Mouse (Mus musculus) gastrocnemius, adult 2 months (tissue): ENCODE results near the gene Shf. TPM values are rescaled to one million over a fixed set of nuclear protein-coding genes. Genes with fewer than 3 reads are reported as not detected.
A peak's percentile ranks its signal among the peaks of the same experiment; 100 is the strongest.
"Not testable (repeated sequence)": the region's sequence is repeated elsewhere in the genome, so short reads cannot be mapped to it uniquely, and the experiment has no call there.

Experiments used
- DNase-seq: peaks from one replicate; pipeline ENCODE4 v3.0.0; 2022
- H3K27ac ChIP-seq: fragments of 200-600 bp; 2 replicates; pipeline ENCODE4 v1.8.1; 2022; ENCODE audit warnings: mild to moderate bottlenecking
- H3K4me3 ChIP-seq: fragments of 200-600 bp; 2 replicates; pipeline ENCODE4 v1.8.1; 2022; ENCODE audit warnings: mild to moderate bottlenecking, moderate library complexity
- CTCF ChIP-seq: fragments of 200-600 bp; IDR thresholded peaks from 2 replicates; pipeline ENCODE4 v1.8.1; 2022; ENCODE audit warnings: antibody characterized with exemption, mild to moderate bottlenecking, moderate library complexity
- intact Hi-C: fragments of 180-260 bp; cut with DNase I; formaldehyde crosslinking; loops from one replicate; pipeline ENCODE4 v1.15.1; 2025
- total RNA-seq, 2 experiments: library from RNA; stranded (reverse); gene quantifications; 2 replicates each; pipeline ENCODE4 v1.2.3; 2021

Shf gene
- total RNA-seq, 2 experiments from 2014 or later = 2.1 to 2.9 TPM

- no peak for TF ChIP-seq CTCF
- DNase-seq = no peak
- no peak overlapping the region for H3K4me3 ChIP-seq
- intact Hi-C loops = no loop called here
- H3K27ac ChIP-seq = no peak overlapping the region
Observed at GRCm38 (mm10) chr2:122353765-122354164, 15.2 kb downstream of the Shf start.

GRCm38 (mm10) chr2:122352992-122353391 lies 16.0 kb downstream of the Shf start:
- TF ChIP-seq CTCF = no peak
- H3K4me3 ChIP-seq = no peak overlapping the region
- H3K27ac ChIP-seq = no peak overlapping the region
- intact Hi-C loops = no loop called here
- no peak for DNase-seq

DNA sequence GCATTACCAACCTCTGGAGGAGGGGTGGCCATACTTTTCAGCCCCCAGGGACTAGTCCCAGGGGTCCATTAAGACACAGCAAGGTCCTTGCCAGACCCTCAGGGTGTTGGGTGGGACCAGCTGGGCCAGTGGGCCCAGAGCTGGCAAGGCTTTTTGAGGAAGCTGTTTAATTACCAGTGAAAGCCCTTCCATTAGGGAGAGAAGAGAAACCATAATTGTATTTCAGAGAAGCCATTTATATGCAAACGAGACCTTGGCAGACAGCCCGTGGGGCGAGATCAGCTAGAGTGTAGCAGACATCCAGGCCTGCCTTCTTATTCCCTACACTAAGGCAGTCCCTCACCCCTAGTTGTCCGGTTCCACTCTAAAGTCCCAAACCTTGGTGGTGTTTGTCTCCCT lies 17.0 kb downstream of the Shf start:
- no peak for TF ChIP-seq CTCF
- Histone ChIP-seq H3K27ac (no peak overlapping the region), H3K4me3 (no peak overlapping the region)
- no peak for DNase-seq
- intact Hi-C loops = no loop called here

- no peak for DNase-seq
- H3K27ac ChIP-seq = no peak overlapping the region
- intact Hi-C loops = no loop called here
Observed at GRCm38 (mm10) chr2:122351156-122351930, 17.6 kb downstream of the Shf start.

DNA sequence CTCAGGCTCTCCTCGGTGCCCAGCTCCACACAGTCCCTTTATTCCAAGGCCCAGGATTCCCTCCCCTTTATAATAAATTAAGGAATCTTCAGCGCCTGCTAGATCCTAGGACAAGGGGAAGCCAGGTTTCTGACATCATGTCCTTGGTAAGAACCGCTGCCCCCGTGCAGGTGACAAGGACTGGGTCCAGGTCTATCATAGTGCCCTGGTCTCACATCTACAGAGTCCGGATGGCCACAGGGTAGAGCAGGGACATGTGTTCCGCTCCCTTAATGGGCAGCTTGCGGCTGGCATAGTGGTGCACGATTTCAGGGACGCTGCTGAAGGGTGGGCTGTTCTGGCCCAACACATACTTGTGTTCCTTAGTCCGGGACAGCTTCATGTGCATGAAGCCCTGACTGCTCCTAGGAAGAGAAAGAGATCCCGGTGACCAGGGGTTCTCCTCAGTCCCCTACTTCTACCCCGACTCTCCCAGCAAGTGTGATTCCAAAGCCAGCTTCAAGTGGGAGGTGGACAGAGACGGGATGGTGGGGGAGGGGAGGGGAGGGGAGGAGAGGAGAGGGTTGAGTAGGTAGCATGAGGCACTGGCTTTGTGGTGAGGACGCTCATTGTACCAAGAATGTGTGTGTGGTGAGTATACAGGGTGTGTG lies 19.7 kb downstream of the Shf start:
- TF ChIP-seq CTCF = no peak
- Histone ChIP-seq H3K4me3 (peak overlapping the region; percentile 85), H3K27ac (peak overlapping the region; percentile 96)
- intact Hi-C loops = loop anchor here (10.0 kb wide), 1 partner anchor 276 kb away; no protein-coding TSS in a partner anchor
- DNase-seq = peak; percentile 62

More at GRCm38 (mm10) chr2:122351156-122351930, 17.6 kb downstream of the Shf start:
- no peak for TF ChIP-seq CTCF
- H3K4me3 ChIP-seq = no peak overlapping the region

DNA sequence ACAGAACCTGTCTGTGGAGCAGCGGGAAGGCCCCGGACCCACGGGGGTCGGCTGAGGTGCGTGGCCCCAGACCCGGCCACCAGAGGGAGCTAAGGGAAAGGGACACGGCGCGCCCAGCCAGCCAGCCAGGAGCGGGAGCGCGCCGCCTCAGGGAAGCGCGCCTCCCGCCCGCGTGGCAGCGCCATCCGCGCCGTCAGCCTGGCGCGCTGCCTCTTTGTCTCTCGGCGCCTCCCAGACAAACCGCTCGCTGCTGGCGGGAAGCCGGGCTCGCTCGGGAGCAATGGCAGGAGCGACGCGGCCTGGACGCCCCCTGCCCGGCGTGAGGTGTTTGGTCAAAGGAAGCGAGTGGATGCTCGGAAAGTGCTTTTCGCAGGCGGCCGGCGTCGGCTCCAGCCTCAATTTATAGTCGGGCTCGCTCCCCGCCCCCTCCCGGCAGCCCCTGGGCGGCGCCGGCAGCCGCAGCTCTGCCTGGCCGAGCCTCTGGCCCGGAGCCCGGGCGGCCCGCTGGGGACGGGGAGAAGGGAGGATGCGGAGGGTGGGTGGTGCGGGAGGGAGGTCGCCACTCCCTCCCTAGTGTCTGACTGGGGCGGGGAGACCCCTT lies 20.3 kb downstream of the Shf start:
- Histone ChIP-seq H3K27ac (peak overlapping the region; percentile 96), H3K4me3 (peak overlapping the region; percentile 85)
- peak; percentile 96 for DNase-seq
- peak; percentile 86 for TF ChIP-seq CTCF
- intact Hi-C loops = loop anchor here (1.0 to 10.0 kb wide), 4 partner anchors 30 to 276 kb away; no protein-coding TSS in a partner anchor

DNA sequence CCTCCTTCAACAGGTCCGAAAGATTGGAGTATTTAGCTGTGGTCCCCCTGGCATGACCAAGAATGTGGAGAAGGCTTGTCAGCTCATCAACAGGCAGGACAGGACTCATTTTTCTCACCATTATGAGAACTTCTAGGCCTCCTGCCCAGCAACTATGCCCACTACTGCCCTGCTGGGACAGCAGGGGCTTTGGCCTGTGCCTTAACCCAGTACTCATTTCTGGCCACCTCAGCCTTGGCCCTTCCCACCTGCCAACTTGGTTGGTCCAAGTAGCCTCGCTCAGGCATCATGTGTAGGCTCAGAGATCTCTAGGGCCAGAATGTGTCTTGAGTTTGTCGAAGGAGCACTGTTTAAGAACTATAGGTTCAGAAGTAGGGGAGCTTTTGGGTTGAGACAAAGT lies 21.7 kb downstream of the Shf start:
- TF ChIP-seq CTCF = no peak
- intact Hi-C loops = loop anchor here (10.0 kb wide), 1 partner anchor 278 kb away; no protein-coding TSS in a partner anchor
- Histone ChIP-seq H3K4me3 (no peak overlapping the region), H3K27ac (no peak overlapping the region)
- DNase-seq = no peak

- not testable (repeated sequence) for H3K4me3 ChIP-seq, DNase-seq, H3K27ac ChIP-seq
- intact Hi-C loops = loop anchor here (10.0 kb wide), 1 partner anchor 279 kb away; no protein-coding TSS in a partner anchor
Observed at GRCm38 (mm10) chr2:122346164-122346563, 22.8 kb downstream of the Shf start.

DNA sequence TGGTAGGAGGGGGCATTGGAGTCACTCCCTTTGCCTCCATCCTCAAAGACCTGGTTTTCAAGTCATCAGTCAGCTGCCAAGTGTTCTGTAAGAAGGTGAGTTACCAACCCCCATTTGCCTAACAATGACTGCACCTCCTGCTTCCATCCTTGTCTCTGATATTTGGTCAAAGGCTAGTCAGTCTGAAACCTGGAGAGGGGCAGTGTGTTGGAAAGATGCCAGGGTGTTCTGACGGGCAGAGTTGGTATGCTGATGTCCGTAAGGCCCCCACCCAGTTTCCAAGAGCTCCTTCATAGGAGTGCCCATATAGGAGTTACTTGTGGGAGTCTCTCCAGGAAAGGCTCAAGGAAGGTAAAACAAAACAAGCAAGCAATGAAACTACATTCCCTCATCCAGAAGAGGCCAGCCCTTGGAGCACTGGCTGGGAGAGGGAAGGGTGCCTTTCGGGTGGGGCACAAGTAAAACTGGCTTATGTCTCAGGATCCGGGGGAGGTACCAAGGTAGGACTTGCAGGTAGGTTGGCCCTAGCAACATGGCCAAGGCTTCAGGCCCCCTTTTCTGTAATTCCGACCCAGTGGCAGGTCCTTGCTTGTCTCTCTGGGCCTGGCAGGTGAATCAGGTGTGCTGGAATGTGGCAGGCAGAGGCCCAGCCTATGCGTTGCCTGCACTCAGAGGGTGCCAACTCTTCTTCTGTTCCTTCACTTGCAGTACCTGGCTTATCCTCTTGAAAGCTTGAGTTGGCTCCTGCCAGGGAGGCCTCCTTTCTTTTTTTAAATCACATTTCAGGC lies 23.7 kb downstream of the Shf start:
- intact Hi-C loops = loop anchor here (10.0 kb wide), 1 partner anchor 280 kb away; no protein-coding TSS in a partner anchor

DNA sequence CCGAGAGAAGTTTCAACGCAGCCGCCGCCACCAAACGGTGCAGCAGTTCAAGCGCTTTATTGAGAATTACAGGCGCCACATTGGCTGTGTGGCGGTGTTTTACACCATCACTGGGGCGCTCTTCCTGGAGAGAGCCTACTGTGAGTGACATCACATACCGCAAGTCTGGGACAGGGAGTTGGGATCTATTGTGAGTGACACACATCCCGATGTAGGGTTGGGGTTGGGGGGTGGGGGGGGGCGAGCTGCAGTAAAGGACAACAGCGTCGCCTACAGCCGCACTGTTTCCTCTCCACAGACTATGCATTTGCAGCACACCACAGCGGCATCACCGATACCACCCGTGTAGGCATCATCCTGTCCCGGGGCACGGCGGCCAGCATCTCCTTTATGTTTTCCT lies 31.7 kb downstream of the Shf start:
- H3K27ac ChIP-seq = no peak overlapping the region
- H3K4me3 ChIP-seq = no peak overlapping the region
- intact Hi-C loops = no loop called here
- DNase-seq = no peak
- no peak for TF ChIP-seq CTCF

More for the DNA sequence above, 23.7 kb downstream of the Shf start:
- Histone ChIP-seq H3K4me3 (no peak overlapping the region), H3K27ac (no peak overlapping the region)
- no peak for DNase-seq
- TF ChIP-seq CTCF = no peak

DNA sequence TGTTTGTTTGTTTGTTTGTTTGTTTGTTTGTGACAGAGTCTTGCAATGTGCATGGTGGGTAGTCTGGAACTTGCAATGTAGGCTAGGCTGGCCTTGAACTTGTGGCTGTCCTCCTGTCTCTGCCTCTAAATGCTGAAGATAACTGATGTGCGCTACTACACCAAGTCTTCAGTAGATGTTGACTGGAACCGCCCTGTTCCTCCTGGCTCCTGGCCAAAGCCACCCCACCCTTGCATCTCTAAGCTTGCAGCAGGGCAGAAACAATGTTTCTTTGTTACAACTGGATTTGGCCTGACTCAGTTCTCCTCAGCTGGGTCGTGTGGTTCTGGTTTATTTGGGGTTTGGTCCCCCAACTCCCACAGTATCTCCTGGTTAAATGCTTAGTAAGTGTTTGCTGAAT lies 34.8 kb downstream of the Shf start:
- Histone ChIP-seq H3K4me3 (no peak overlapping the region), H3K27ac (no peak overlapping the region)
- peak; percentile 48 for DNase-seq
- intact Hi-C loops = no loop called here
- TF ChIP-seq CTCF = no peak

DNA sequence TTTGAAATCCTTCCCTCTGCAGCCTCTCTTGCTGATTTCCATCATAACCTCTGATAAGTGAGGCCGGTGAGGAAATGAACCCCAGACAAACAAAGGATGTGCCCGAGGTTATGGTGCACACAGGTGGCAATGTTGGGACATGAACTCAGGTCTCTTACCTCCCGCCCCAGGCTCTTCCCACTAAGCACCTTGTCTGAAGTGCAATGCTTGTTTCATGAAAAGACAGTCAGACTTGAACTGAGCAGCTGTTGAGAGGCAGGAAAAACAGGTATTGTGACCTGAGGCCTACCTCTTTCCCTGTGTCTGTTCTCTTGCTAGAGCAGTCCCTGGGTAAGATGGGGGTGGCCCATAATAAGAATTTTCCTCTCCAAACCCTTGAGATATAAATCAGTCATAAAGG lies 36.7 kb downstream of the Shf start:
- H3K4me3 ChIP-seq = no peak overlapping the region
- intact Hi-C loops = no loop called here
- no peak overlapping the region for H3K27ac ChIP-seq
- no peak for DNase-seq
- no peak for TF ChIP-seq CTCF

- H3K4me3 ChIP-seq, DNase-seq, intact Hi-C loops, H3K27ac ChIP-seq: not testable (repeated sequence)
Observed at GRCm38 (mm10) chr2:122330317-122330716, 38.6 kb downstream of the Shf start.
